Mouse (Mus musculus): ENCODE data around the gene Stac2. TPM values are rescaled to one million over a fixed set of nuclear protein-coding genes. Genes with fewer than 3 reads are reported as not detected.

The Stac2 gene
- polyA plus RNA-seq, 1 experiment from 2014 or later = 0.34 TPM

Small RNA genes within 50 kb of the gene (microRNA-seq; reads per million reads assigned to microRNA genes)
- not detected for gene Gm27597

Other genes starting within 250 kb of the Stac2 start
- gene B230217C12Rik, start 212.7 kb downstream of the Stac2 start, polyA plus RNA-seq (2016; fragmentation: Nextera tagmentation; extraction: Ambion mirVana) = 9.2 and 9.6 TPM in 2 replicates
- gene Fbxo47, start 169.3 kb downstream of the Stac2 start, polyA plus RNA-seq (2016; fragmentation: Nextera tagmentation; extraction: Ambion mirVana) = 0.55 and 0.70 TPM in 2 replicates
- not detected in 2 replicates for gene Plxdc1, start 67.0 kb downstream of the Stac2 start, polyA plus RNA-seq (2016; fragmentation: Nextera tagmentation; extraction: Ambion mirVana)
- 9.8 and 15.7 TPM in 2 replicates for gene Arl5c, start 57.3 kb downstream of the Stac2 start, polyA plus RNA-seq (2016; fragmentation: Nextera tagmentation; extraction: Ambion mirVana)
- gene Cacnb1, start 30.4 kb downstream of the Stac2 start, polyA plus RNA-seq (2016; fragmentation: Nextera tagmentation; extraction: Ambion mirVana) = 4.6 and 5.3 TPM in 2 replicates
- 867 and 1,011 TPM in 2 replicates for gene Rpl19, start 26.8 kb downstream of the Stac2 start, polyA plus RNA-seq (2016; fragmentation: Nextera tagmentation; extraction: Ambion mirVana)
- gene Fbxl20, start 96.9 kb upstream of the Stac2 start, polyA plus RNA-seq (2016; fragmentation: Nextera tagmentation; extraction: Ambion mirVana) = 13.6 and 13.9 TPM in 2 replicates
- gene Med1, start 139.8 kb upstream of the Stac2 start, polyA plus RNA-seq (2016; fragmentation: Nextera tagmentation; extraction: Ambion mirVana) = 43.7 and 51.5 TPM in 2 replicates
- 7.9 and 10.9 TPM in 2 replicates for gene Cdk12, start 149.6 kb upstream of the Stac2 start, polyA plus RNA-seq (2016; fragmentation: Nextera tagmentation; extraction: Ambion mirVana)

Measured in heart, embryonic 10.5 days (tissue).